Mouse (Mus musculus): Measurements from ENCODE around the gene Ifrd2. TPM values are rescaled to one million over a fixed set of nuclear protein-coding genes. Genes with fewer than 3 reads are reported as not detected.

Ifrd2 gene
- polyA plus RNA-seq, 1 experiment from 2014 or later, result 40.2 TPM

DNA sequence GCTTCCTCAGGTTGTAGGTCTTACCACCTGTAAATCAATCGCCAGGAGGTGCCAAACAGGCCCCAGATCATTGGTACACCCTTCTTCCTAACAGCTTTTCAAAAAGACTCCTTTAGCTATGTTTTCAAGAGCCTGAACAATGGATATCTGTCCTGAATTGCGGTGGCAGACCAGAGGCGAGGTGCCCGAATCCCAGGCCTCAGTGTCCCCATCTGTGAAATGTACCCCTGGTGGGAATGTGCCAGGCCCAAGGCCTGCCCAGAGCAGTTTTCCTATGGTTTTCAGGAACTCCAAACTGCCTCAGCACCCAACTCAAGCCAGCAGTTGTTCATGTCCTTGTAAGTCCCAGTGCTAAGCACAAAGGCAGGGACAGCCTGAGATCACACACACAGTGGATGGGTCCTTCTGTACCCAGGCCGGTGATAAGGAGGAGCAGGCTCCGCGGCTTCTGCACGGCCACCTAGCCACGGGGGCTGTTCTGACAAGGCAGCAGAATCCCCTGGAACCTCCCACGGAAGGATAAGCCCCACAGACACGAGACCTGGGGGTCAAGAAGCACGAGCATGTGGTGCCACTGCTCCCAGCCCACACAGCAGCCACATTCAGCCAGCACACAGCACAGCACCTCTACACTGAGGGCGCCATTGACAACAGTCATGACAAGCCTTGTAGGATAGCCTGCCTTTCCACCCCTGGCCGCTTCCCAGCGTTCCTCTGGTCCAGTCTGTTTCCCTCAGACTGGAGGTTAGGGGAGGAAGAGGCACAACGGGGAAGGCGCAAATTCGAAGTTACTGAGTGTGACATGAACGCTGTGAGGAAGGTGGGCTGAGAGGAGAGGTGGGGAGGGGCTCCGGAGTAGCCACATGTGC, 40.2 kb downstream of the Ifrd2 start:
- peak overlapping the region; percentile 38 for H3K4me2 ChIP-seq
- peaks cover 62% of the 10 kb centered on the region for H3K36me3 ChIP-seq
- H3K9me3 ChIP-seq, result no peaks in the 10 kb centered on the region
- 42% methylated on average over 20 of the region's 20 CpGs for WGBS
- H3K4me1 ChIP-seq (replicated peaks), result peaks cover 68% of the 10 kb centered on the region
- H3K4me3 ChIP-seq (replicated peaks), result peak overlapping the region; percentile 5; the same call in 1 of the 2 replicates
- H3K27me3 ChIP-seq, result no peaks in the 10 kb centered on the region
- H3K9ac ChIP-seq (replicated peaks), result peak overlapping the region; percentile 60
- peak overlapping the region; percentile 94 for H3K27ac ChIP-seq
- no peak for ATAC-seq (ENCODE audit: insufficient number of reproducible peaks, insufficient read depth, low FRiP score, low TSS enrichment, low read depth)

DNA sequence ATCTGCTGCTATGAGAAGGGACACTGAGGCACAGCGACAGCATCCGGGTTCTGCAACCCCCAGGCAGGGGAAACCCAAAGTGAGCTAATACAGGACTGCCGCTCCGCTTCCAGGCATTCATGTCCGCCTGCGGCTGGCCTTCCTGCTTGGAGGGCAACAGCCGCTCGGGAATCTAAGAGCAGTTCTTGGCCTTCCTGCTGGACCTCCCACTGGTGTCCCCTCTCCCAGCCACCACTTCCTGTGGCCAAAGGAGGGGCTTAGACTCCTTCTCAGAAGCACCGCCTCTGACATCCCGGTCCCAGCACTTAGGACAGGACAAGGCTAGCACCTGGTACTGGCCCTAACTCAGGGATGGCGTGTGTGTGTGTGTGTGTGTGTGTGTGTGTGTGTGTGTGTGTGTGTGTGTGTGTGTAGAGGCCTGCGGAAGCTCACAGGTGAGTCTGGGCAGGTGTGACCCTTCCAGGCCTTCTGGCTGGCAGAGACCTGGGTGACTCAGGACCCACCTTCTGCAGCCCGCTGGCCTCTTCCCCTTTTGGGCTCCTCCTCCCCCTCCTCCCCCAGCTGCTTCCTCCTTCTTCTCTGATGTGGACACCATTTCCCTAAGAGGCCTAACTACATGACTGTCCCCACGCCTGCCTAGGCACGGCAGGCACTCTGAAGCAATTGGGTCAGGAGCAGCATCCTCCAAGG, 41.4 kb downstream of the Ifrd2 start:
- no peak for ATAC-seq (ENCODE audit: insufficient number of reproducible peaks, insufficient read depth, low FRiP score, low TSS enrichment, low read depth)
- Histone ChIP-seq H3K27ac (peak overlapping the region; percentile 94), H3K36me3 (peaks cover 50% of the 10 kb centered on the region), H3K4me3 (replicated peaks) (no peak overlapping the region), H3K27me3 (no peaks in the 10 kb centered on the region), H3K9ac (replicated peaks) (peak overlapping the region; percentile 60), H3K4me1 (replicated peaks) (peaks cover 75% of the 10 kb centered on the region), H3K4me2 (peak overlapping the region; percentile 38), H3K9me3 (no peaks in the 10 kb centered on the region)
- 43% methylated on average over 14 of the region's 15 CpGs for WGBS

DNA sequence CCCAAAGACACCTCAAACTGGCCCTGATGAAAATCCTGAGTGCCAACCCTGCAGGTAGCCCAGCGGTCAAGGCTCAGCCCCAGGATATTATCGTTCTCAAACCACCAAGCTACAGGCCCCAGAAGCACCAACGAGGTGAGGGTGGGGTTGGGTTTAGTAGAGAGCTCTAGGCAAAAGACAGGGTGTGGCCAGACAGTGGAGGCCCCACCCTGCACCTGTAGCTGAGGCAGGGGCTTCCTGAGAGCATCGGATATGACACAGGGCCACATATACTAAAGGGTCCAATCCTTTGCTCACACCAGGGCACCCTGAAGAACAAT, 41.9 kb downstream of the Ifrd2 start:
- Histone ChIP-seq H3K9me3 (no peaks in the 10 kb centered on the region), H3K36me3 (peaks cover 45% of the 10 kb centered on the region), H3K27me3 (no peaks in the 10 kb centered on the region), H3K4me1 (replicated peaks) (peaks cover 75% of the 10 kb centered on the region), H3K9ac (replicated peaks) (peak overlapping the region; percentile 60), H3K4me3 (replicated peaks) (no peak overlapping the region), H3K4me2 (peak overlapping the region; percentile 38), H3K27ac (peak overlapping the region; percentile 94; the same call in 1 of the 2 replicates)
- WGBS, result 40% methylated on average over 4 of the region's 4 CpGs
- no peak for ATAC-seq (ENCODE audit: insufficient number of reproducible peaks, insufficient read depth, low FRiP score, low TSS enrichment, low read depth)

DNA sequence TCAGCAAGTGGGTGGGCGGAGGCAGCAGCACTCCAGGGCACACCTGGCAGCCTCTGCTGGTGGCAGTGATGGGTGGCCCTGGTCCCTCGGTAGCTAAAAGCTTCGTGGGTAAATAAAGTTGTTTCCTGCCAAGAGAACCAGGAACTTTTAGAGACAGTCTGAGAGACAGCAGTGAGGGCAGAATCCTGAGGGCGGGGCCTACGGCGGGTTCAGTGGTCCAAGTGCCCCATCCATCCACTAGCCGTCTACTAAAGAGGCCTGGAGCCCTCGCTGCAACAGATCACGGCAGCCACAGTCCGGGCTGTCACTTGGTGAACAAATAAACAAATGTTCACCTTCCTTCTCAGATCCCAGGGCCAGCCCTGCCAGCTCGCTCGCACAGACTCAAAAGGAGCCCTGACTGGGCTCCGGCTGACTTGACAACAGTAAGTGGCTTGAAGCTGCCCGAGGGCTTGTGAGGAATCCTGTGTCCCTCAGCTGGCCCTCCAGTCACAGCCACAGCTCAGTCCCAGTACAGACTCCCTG, 42.5 kb downstream of the Ifrd2 start:
- Histone ChIP-seq H3K9me3 (no peaks in the 10 kb centered on the region), H3K9ac (replicated peaks) (peak overlapping the region; percentile 60), H3K36me3 (peaks cover 39% of the 10 kb centered on the region), H3K27me3 (no peaks in the 10 kb centered on the region), H3K4me2 (peak overlapping the region; percentile 38), H3K4me1 (replicated peaks) (peaks cover 75% of the 10 kb centered on the region), H3K4me3 (replicated peaks) (peak overlapping the region; percentile 19), H3K27ac (peak overlapping the region; percentile 94)
- ATAC-seq (ENCODE audit: insufficient number of reproducible peaks, insufficient read depth, low FRiP score, low TSS enrichment, low read depth), result no peak
- WGBS, result 15% methylated on average over 14 of the region's 14 CpGs

DNA sequence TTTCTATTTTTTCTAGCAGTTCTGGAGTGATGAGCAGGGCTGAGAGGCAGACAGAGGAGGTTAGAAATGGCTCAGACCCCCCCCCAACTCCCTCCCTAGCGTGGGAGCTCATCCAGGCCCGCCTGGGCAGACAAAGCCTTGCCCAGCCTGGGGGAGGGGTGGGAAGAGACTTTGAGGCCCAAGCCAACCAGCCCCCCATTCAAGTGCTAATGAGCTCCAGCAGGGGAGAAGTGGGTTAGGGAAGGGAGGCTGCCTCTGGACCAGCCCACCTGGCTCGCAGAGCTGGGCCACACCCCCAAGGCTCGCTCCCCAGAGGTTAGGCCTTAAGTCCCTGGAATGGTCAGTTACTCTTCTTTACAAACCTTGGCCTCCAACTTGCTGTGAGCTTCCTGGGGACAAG, 43.1 kb downstream of the Ifrd2 start:
- no peak for ATAC-seq (ENCODE audit: insufficient number of reproducible peaks, insufficient read depth, low FRiP score, low TSS enrichment, low read depth)
- Histone ChIP-seq H3K4me1 (replicated peaks) (peaks cover 76% of the 10 kb centered on the region), H3K4me2 (peak overlapping the region; percentile 38), H3K27me3 (no peaks in the 10 kb centered on the region), H3K9ac (replicated peaks) (peak overlapping the region; percentile 60), H3K4me3 (replicated peaks) (peak overlapping the region; percentile 19), H3K27ac (peak overlapping the region; percentile 94), H3K36me3 (peaks cover 33% of the 10 kb centered on the region), H3K9me3 (no peaks in the 10 kb centered on the region)
- WGBS, result 2% methylated on average over 4 of the region's 4 CpGs

DNA sequence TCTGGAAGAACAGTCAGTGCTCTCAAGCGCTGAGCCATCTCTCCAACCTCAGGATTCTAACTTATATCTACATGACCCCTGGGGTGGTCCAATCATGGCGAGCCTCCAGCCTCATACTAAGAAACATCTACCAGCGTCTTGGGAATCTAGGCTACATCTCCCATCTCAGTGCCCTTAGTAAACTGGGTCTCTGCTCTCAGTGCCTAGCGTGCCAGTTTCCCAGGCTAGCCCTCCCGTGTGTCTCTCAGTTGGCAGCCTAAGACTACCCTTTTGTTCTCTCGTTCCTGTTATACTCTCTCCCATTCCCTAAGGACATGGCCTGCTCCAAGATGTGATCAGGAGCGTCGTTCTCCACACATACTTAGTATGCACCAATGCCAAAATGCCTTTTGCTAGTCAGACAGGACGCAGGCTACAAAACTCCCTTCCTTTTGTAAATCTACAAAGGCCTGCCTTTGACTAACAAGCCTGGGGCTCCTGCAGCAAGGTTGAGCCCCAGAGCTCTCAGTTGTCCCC, 43.9 kb downstream of the Ifrd2 start:
- peak overlapping the region; percentile 60; the same call in 1 of the 2 replicates for H3K9ac ChIP-seq (replicated peaks)
- no peak for ATAC-seq (ENCODE audit: insufficient number of reproducible peaks, insufficient read depth, low FRiP score, low TSS enrichment, low read depth)
- no peak overlapping the region for H3K4me3 ChIP-seq (replicated peaks)
- H3K27ac ChIP-seq, result peak overlapping the region; percentile 94
- 73% methylated on average over 9 of the region's 9 CpGs for WGBS
- no peaks in the 10 kb centered on the region for H3K9me3 ChIP-seq
- peaks cover 78% of the 10 kb centered on the region for H3K4me1 ChIP-seq (replicated peaks)
- H3K27me3 ChIP-seq, result no peaks in the 10 kb centered on the region
- peaks cover 25% of the 10 kb centered on the region for H3K36me3 ChIP-seq
- peak overlapping the region; percentile 100; the same call in 1 of the 2 replicates for H3K4me2 ChIP-seq

DNA sequence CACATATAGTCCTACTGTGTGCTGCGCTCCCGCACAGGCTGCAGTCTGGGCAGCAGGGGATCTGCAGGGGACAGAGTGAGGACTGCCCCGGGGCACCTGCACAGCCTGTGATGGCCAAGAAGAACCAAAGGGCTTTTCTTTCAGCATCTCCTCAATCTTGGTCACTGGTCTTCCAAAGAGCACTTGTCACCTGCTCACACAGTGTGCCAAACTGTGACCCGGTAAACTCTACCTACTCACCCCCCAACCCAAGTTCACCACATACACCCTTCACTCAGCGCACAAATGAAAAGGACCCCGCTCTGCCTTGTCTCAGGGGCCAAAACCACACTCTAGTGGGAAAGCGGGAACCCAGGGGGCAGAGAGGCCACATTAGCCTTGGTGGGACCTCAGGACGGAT, 44.4 kb downstream of the Ifrd2 start:
- H3K27ac ChIP-seq, result peak overlapping the region; percentile 94
- H3K4me2 ChIP-seq, result peak overlapping the region; percentile 100
- H3K9ac ChIP-seq (replicated peaks), result no peak overlapping the region
- 90% methylated on average over 8 of the region's 8 CpGs for WGBS
- H3K36me3 ChIP-seq, result peaks cover 24% of the 10 kb centered on the region
- no peaks in the 10 kb centered on the region for H3K27me3 ChIP-seq
- H3K4me1 ChIP-seq (replicated peaks), result peaks cover 77% of the 10 kb centered on the region
- no peak overlapping the region for H3K4me3 ChIP-seq (replicated peaks)
- no peaks in the 10 kb centered on the region for H3K9me3 ChIP-seq
- no peak for ATAC-seq (ENCODE audit: insufficient number of reproducible peaks, insufficient read depth, low FRiP score, low TSS enrichment, low read depth)

DNA sequence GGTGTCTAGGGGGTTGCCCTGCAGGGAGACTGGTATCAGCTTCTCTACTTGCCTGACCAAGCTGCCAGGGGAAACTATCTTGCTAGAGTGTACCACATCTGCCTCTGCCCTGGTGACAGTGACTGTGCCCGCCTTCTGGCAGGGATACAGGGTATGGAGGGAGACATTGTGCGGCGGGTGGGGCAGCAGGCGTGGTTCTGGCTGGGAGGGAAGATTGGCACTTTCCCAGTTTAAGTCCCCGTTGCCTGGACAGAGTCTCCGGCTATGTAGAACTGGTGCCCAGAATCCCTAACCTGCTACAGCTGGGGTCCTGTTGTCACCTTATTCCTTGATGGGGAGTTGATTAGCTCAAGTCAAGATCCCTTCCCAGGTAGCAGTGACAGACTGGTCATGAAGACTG, 45.0 kb downstream of the Ifrd2 start:
- WGBS, result 75% methylated on average over 6 of the region's 6 CpGs
- H3K36me3 ChIP-seq, result peaks cover 23% of the 10 kb centered on the region
- no peaks in the 10 kb centered on the region for H3K27me3 ChIP-seq
- H3K9me3 ChIP-seq, result no peaks in the 10 kb centered on the region
- H3K4me1 ChIP-seq (replicated peaks), result peaks cover 77% of the 10 kb centered on the region
- H3K4me3 ChIP-seq (replicated peaks), result peak overlapping the region; percentile 78
- peak overlapping the region; percentile 100 for H3K4me2 ChIP-seq
- peak overlapping the region; percentile 90 for H3K9ac ChIP-seq (replicated peaks)
- H3K27ac ChIP-seq, result peak overlapping the region; percentile 94
- ATAC-seq (ENCODE audit: insufficient number of reproducible peaks, insufficient read depth, low FRiP score, low TSS enrichment, low read depth), result no peak

DNA sequence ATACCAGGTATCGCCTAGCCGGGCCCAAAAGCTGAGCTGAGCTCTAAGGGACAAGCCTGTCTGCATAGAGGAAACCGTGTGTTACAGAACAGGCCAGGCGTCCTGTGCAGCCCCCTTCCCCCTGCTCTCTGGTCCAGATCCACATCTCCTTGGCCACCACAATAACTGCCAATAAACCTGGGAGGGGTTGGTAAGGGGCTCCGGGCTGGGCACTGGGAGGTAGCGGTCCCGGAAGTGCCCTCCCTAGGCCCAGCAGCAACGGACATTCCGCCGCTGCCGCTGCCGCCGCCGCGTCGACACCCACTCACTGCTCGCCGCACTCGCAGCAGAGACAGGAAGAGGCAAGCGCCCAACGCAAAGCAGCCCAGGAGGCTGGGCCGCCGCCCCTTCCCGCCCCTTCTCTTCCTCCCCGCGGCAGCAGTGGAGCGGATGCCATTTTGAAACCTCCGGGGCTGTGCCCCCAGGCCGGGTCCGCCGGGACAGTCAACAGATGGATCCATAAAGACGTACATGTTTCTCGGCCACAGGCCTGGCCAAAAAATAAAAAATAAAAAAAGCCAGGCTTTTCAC, 45.7 kb downstream of the Ifrd2 start:
- Histone ChIP-seq H3K36me3 (peaks cover 16% of the 10 kb centered on the region), H3K27ac (peak overlapping the region; percentile 94), H3K9ac (replicated peaks) (peak overlapping the region; percentile 90), H3K4me3 (replicated peaks) (peak overlapping the region; percentile 78), H3K27me3 (no peaks in the 10 kb centered on the region), H3K9me3 (no peaks in the 10 kb centered on the region), H3K4me2 (peak overlapping the region; percentile 100), H3K4me1 (replicated peaks) (peaks cover 72% of the 10 kb centered on the region)
- ATAC-seq (ENCODE audit: insufficient number of reproducible peaks, insufficient read depth, low FRiP score, low TSS enrichment, low read depth), result no peak
- under 1% methylated on average over 33 of the region's 33 CpGs for WGBS

DNA sequence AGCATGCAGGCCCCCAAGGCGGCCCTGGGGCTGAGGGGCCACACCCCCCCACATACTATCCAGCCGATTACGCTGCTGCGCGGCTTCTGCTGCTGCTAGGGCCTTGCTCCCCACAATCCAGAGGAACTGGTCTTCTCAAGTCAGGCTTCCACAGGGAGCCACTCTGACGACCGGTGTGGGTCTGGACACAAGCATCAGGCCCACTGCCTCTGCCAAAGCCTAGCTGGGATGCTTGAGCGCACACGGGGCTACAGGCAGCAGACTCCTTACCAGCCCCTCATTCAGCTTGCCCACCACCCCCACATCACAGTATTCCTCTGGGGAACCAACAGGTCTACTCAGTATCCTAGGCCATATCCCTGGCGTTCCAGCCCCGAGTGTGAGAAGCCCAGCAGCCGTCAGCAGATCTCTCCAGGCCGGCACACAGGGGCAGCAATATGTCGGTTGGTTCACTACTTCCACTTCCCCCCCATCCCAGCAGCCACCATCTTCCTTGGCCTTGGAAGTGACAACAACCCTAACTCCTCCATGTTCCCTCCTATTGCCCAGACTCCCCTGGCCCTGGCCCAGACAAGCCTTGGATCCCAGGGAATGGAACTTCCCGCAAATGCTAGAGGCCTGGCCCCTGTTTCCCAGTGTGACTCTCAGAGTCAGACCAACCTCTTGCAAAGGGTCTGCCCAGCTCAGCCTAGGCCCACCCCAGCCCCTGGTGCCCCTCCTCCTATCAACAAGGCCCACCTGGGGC, 46.4 kb downstream of the Ifrd2 start:
- no peaks in the 10 kb centered on the region for H3K27me3 ChIP-seq
- H3K4me3 ChIP-seq (replicated peaks), result peak overlapping the region; percentile 78
- no peaks in the 10 kb centered on the region for H3K9me3 ChIP-seq
- H3K9ac ChIP-seq (replicated peaks), result peak overlapping the region; percentile 90
- peaks cover 65% of the 10 kb centered on the region for H3K4me1 ChIP-seq (replicated peaks)
- peak overlapping the region; percentile 100 for H3K4me2 ChIP-seq
- no peak for ATAC-seq (ENCODE audit: insufficient number of reproducible peaks, insufficient read depth, low FRiP score, low TSS enrichment, low read depth)
- H3K36me3 ChIP-seq, result peaks cover 10% of the 10 kb centered on the region; the same call in 1 of the 2 replicates
- H3K27ac ChIP-seq, result peak overlapping the region; percentile 94
- WGBS, result 3% methylated on average over 15 of the region's 15 CpGs

All from limb, embryonic 12.5 days (tissue).